Mouse (Mus musculus) kidney, postnatal 4 days (tissue): ENCODE measurements around the gene Mdm2.
A peak's percentile ranks its signal among the peaks of the same experiment; 100 is the strongest.

Source experiments
- DNase-seq, 2 experiments: peaks; one replicate each; pipeline ENCODE4 v3.0.0; 2021; ENCODE audit warnings: mixed read lengths in 2 of 2

Gene Mdm2

DNA sequence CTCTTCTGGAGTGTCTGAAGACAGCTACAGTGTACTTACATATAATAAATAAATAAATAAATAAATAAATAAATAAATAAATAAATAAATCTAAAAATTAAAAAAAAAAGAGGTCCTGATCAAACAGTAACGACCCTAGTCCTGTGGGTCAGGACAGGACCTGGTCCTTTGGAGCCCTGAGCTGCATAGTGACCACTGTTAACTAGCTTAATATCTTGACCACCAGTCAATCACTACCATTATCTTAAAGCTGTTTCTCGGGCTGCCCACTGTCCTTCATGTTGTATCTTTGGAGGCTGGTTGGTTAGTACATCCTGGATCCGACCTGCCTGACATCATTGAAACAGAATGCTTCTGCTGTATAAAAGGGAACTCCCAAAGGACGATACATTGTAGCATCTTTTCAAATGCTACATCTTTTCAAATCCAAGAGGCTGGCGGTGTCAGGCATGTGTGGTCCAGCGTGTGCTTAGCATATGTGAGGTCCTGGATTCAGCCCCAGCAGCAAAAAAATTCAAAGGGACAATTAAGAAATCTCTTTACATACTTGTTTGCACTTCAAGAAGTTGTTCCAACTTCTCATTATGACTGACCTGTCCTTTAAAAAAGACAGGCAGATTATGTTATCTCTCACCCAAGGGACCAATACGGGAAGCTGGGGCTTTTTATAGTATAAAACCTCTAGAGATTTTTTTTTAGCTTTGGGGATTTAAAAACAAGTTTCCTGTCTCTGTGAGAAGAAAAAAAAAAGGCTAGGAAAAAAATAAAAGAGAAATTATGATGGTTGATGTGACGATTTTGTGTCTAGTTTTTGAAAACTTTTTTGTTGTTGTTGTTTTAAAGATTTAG lies 57.4 kb downstream of the Mdm2 start:
- DNase-seq, result no peak

DNA sequence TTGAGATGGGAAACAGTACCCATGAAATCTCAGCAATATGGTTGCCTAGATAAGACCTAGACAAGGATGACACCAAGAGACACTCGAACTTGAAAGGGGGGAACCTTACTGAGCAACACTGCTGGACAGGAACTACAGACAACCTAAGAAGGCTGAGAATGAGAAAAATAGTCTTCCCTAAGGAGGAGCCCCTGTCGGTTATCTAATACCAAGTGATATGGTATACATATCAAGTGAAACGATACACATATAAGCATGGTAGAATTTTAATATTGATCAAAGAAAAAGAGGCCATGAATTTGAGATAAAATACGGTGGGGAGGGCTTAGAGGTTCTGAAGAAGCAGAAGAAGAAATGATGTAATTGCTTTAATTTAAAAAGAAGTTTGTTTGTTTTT lies 58.2 kb downstream of the Mdm2 start:
- no peak for DNase-seq

DNA sequence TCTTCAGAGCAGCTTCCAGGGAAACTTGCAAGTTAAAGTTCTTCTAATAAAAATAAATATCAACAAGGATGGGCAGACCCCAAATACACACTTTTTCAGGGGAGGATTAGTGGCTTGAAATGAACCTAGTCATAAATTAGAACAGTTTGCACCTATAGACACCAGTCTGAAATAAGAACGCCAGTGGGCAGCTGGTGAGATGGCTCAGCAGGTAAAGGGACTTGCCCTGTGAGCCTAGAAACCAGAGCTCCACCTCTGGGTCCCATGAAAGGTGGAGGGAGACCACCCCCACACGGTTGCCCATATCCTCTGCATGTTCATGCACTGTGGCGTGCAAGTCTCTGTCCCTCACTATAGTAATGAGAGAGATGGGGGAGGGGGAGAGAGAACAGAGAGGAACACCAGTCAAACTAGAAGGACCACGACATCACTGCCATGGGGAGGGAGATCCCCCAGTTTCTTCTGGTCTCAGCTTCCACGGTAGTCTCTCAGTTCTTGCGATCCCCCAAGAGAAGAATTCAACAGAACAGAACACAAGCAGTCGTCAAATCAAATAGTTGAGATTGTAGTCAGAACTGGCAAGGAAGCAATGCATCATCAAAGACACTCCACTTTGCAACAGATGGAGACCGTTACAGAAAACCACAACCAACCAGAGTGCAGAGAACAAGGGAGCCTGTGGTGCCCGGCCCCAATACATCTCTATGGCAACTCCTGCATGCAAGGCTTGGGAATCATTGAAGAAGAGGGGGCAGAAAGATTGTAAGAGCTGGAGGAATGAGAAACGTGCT lies 58.8 kb downstream of the Mdm2 start:
- no peak for DNase-seq

DNA sequence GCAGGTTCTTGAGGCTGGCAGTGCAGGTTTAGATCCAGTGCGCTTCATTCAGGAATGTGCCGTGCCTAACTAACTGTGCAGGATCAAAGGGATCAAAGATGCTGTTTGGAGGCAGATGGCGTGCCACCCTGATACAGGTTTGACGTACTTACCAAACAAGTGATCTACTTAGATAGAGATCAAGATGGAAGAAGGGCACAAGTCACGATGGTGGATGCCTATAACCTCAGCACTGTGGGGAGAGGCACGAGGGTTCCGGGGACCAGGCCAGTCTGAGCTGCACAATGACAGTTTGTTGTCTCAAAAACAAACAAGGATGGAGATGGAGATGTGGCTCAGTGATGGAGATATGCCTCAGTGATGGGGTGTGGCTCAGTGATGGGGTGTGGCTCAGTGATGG lies 59.8 kb downstream of the Mdm2 start:
- no peak for DNase-seq

DNA sequence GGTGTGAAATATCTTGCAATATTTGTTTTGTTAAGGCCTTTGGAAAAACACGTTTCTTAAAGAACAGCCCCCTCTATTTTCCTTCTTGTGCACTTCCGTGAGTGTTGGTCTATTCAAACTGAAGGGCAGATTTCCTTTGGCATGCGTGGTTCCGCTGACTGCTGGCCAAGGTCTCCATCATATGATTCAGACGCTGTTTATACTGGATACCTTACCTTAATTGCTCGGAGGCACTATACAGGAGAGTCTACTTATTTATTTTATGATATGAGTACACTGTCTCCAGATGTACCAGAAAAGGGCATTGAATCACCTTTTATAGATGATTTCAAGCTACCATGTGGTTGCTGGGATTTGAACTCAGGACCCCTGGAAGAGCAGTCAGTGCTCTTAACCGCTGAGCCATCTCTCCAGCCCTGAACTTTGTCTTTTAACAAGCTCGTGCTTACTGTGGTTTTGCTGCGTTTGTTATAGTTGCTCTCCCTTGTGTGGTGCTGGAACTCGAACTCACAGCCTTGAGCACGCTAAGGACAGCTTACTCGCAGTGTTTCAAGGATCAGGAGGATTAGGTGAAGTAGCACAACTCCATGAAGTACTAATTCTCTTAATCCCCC lies 60.4 kb downstream of the Mdm2 start:
- DNase-seq, result no peak

DNA sequence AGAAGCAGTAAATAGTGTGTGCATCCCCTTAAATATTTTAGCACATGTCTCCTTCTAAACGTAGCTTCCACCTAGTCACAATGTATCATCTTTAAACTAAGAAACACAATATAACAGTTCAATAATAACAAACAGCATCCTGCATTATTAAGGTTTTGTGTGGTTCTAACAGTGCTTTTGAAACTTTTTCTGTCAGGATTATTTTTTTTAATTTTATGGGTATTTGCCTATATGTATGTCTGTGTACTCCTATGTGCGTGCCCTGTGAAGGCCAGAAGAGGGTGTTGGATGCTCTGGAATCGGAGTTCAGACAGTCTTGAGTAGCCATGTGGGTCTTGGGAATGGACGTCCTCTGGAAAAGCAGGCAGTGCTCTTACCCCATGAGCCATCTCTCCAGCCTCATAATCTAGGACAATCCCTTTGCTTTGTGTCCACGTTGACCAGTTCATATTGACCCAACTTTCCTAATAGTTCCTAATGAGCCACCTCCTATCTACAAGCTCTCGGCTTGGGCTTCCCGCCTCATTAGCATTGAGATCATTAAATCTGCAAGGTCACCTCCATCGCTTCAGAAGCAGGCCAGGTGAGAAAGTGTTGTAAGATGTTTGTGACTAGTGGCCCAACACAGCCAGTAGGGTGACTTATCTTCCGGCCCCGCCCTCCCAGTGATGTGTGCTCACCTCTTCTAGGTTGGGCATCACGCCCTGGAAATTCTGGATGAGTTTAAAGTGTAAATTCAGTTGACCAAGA lies 61.1 kb downstream of the Mdm2 start:
- DNase-seq, result no peak

DNA sequence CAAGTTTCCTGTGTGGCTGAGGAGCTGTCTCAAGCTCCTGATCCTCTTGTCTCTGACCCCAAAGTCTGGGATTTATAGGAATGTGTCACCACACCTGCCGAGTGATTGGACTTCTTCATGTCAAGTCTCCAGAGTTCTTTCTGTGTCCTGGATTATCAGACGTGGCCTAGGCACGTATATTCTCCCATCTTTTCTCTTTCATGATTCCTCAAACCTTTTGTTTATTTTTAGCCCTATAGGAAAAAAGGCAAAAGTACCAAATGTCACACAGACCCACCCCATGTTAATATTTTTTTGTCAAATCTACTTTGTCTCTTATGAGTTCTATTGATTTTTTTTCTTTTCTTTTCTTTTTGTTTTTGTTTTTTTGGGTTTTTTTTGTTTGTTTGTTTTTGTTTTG lies 61.9 kb downstream of the Mdm2 start:
- no peak for DNase-seq

DNA sequence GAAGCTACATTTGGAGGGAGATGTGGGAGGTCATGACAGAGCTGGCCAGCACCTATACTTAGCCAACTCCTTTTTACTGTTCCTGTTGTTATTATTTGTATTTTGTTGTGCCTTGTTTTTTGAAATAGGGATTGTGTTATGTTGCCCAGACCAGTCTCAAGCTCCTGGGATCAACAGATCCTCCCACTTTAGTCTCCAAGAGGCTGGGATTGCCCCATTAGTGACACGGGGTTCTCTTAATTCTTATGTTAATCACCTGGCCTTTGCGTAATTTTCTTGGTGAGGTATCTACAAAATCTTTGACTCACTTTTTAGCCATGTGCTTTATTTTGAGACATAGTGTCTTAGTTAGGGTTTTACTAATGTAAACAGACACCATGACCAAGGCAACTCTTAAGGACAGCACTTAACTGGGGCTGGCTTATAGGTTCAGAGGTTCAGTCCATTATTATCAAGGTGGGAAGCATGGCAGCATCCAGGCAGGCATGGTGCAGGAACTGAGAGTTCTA lies 62.5 kb downstream of the Mdm2 start:
- DNase-seq, result no peak

DNA sequence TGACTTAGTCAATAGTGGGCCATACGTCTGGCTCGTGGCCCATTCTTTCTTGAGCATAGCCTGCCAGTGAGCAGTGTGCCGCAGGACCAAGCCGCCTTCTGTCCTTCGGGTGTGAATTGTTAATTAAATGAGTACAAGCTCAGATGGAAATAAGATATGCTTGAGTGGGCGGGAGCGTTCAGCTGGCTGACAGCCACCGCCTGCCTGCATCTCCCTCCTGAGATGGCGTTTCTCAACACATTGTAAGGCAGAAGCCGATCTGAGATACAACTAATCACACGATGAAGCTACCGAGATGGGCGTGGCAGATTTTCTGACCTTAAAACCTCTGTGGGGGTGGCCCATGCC lies 63.4 kb downstream of the Mdm2 start:
- peak; percentile 64 to 80 for DNase-seq

DNA sequence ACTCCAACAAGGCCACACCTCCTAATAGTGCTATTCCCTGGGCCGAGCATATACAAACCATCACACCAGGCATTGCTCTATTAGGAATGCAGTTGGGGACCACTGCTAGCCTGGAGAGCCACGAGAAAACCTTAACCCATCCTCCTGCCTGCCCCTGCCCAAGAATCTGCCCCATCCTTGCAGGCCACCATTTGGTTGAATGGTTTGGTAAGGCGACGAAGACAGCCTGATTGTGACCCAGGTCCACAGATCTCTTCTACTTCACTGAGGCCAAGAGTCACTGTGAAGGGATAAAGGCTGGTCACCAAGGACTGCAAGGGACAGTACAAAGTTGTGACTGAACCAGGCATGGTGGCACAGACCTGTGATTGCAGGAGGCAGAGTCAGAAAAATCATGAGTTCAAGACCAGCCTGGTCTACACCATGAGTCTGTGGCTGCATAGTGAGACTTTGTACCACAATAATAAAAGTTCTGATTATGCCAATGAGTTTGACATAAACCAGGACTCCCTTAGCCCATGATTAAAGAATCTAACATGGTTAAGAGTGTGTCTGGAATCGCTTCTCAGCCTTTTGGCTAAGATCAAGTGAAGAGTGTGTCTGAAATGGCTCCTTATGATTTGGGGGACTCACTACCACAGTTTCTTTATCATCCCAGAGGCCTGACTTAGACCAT lies 63.9 kb downstream of the Mdm2 start:
- no peak for DNase-seq

DNA sequence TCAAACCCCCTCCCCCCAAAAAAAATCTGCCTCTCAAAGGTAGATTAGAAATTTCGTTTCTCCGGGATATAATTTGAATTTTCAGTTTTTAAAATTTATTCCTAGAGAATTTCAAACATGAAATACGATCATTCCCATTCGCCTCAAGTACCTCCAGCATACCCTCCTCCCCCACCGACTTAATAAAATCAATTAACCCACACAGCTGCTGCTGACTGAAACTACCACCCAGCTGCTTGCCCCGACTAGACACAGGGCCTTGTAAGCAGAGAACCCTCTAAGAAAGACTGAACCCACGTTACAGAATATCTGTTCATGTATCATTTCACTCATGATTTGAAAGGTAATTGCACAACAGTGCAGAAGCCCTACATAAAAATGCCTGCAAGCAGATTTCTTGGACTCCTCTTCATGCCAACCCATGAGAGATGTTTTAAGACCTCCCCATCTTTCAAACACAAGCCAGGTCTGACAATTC lies 65.0 kb downstream of the Mdm2 start:
- DNase-seq, result no peak

DNA sequence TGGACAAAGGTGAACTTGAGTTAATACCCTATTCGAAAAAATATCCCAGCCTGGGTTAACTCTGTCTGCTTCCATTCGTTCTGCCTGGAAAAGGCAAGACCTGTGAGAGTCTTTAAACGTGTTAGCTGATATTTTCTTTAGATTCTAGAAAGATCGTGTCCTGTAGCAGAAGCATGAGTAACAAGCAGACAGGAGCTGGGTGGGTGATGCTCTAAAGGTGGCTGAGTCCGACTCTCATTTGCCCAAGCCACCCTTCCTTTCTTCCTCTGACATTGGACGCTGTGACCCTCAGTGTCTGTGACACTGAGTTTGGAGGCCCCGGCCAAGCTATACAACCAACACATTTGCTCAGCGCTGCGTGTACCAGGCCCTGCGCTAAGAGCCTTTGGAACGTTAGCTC lies 65.7 kb downstream of the Mdm2 start:
- no peak for DNase-seq

DNA sequence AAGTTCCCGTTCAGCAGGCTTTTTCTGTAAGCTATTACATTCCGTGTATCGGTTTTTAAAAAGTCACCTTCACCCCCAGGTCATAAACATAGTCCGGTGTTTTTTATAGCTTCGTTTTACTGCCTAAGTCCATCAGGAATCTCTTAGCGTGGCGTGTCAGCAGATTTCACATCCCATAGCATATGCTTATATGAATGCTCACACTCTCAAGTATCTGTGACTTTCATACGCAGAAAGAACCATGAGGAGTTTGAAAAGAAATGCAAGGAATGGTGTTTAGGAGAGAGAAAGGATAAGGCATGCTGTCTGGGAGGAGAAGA lies 66.2 kb downstream of the Mdm2 start:
- no peak for DNase-seq

DNA sequence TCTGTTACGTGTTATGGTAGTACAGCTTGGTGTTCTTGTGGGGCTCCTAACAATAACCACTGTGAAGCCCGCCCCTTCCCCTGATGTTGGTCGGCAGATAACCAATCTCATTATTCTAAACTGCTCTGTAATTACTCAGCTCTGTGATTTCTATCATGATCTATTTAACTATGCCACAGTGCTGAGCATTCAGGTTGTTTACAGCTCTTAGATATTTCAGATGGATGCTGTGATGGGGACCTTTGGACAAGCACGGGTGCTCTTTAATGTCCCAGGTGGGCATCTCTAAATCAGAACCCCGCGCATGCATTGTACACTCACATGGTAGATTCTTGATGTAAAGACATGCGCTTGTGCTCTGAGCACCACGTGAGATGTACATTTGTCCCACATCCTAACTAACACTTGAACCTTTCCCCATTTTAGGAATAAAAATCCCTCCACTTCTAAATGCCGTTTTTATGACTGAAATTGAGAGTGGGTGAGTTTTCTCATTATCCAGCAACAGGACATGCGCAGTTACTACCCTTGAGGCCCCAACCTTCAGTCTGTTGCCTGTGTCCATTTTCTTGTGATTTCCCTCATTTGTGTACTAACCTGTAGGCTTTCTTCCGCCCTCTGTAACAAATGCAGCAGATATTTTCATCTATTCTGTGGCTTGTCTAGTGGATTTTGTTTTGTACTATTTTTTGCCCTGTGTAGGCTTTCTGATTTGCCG lies 66.7 kb downstream of the Mdm2 start:
- no peak for DNase-seq

DNA sequence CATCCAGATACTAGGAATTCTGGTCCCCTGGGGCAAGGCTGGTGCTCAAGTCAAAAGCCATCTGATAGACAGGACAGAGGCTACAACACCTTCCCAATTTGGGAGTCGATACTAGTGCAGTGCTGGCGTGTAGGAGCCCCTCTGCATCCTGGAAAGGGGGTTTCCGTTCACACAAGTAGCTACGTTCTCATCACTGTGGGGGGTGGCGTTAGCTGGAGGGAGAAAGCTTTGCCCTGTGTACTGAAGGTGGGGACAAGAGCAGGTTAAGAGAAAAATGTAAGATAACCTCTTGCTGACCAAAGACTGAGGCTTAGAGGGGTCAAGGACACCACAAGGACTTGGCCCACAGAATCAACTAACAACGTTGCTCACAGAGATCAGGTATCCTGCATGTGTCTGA lies 67.3 kb downstream of the Mdm2 start:
- no peak for DNase-seq

DNA sequence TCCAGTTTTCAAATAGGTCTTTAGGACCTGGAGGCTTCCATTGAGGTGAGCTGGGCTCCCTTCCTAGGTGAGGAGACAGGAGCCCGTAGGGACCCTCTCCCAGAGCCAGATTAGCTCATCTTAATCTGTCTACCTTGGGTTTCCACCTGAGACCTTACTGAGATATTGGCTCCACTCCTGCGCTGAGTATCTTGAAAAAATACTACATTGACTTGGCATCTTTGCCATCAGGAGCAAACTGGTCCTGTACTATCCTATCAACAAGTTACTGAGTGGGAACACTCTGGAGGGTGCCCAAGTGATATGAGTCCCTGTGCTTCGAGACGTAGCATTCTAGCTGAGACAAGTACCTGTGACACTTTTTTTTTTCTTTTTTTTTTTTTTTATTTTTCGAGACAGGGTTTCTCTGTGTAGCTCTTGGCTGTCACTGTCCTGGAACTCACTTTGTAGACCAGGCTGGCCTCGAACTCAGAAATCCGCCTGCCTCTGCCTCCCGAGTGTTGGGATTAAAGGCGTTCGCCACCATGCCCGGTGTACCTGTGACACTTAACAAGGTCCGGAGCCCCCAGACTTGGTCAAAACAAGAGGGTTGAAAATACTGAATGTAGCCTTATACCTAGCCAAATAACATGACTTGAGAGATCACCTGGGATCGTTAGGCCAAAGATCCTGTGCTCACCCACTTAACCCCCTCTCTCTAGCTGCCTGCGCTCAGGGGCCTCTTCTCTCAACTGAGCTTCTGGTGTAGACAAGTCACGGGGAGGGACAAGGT lies 67.9 kb downstream of the Mdm2 start:
- no peak for DNase-seq

DNA sequence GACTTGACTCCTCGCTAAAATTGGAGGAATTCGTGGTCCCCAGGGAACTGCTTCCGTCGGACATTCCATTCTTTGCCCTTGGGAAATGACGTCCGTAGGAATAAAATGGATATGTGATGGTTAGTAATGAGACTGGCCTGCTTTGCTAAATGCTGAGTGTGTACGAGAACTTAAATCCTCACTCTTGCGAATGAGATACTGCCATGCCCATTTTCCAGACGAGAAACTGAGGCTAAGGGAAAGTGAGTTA lies 68.4 kb downstream of the Mdm2 start:
- no peak for DNase-seq

DNA sequence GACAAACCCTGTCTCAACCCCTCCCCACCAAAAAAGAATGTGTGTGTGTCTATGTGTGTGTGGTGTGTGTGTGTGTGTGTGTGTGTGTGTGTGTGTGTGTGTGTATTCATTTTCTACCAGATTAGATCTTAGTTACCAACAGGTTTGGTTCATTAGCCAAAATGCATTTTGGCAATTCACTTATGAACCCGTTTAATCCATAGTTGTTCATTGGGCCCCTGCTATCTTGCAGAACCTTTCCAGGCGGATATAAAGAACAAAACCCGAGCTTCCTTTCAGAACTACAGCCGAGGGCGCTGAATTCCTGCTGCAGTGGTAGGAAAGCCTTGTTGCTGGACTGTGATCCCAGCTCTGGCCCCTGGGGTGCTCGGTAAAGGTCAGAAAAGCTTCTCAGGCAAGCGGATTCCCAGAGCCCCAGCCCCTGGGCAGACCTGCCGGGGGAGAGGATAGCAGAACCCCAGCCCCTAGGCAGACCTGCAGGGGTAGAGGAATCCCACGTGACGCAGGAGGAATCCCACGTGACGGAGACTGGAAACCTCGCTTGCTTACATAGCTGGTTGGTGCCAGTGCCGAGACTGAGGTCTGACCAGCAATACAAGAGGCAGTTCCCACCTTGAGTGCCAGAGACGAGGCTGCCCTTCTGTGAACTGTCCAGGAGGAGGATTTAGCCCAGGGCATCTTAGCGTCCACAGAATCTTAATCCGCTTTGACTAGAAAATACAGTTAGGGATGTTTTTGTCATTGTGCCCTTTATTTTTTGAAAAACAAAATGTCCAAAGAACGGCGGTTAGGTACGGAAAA lies 69.0 kb downstream of the Mdm2 start:
- DNase-seq, result peak in 1 of 2 experiments; percentile 23

DNA sequence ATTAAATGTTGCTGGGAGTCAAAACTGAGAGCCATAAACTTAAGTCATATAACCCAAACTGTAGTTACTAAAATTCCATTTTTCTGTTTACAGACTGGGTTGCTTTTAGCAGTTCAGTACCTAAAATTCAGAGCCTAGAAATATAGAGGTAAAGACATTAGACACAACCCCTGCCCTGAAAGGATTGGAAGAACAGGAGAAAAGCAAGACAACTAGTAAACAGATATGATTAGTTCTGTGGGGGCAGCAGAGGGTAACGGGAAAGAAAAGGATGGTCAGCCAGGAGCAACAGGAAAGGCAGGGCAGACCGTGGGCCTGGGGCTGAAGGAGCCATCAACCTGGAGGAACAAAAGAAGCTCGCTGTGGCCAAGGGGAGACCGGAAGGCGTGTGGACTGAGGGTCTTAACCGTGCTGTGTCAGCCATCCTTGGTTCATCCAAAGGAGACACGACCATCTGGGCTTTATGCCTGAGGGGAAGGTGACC lies 69.9 kb downstream of the Mdm2 start:
- DNase-seq, result no peak
